Mouse (Mus musculus) kidney, postnatal 36 days (tissue): ENCODE measurements around the gene Cd300lf.

Source experiments
- DNase-seq, 2 experiments: peaks; one replicate each; pipeline ENCODE4 v3.0.0; 2021 to 2022; ENCODE audit warnings: mixed read lengths in 2 of 2

Gene Cd300lf

DNA sequence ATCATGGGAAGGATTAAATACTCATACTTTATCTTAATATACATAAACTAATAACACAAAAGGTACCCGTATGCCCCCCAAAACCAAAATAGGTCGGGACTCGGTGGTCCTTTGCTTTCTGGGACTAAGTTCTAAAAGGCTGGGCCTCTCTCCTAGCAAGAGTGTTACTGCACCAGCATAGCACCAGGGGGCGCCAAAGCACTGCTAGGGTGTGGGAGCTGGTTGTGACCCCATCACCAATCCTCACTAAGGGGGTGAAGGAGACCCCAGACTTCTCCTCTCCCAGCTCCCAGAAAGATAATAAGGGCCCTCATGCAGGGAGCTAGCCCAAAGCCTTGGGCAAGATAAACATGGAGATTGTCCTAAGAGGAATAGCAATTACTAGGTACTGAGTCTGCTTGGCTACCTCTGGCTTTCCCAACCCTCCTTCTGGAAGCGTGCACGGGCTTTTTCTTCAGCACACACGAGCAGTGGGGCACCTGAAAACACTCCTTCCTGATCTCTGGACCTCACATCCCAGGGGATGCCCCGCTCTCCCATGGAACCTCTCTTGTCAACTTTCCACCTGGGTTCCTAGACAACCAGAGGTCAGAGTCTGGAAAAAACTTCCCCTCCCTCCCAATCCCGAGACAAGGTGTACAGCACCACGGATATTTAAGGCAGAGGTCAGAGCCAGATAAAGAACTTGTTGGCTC is 27.2 kb upstream of the Cd300lf start:
- DNase-seq, result peak; percentile 69 to 95

DNA sequence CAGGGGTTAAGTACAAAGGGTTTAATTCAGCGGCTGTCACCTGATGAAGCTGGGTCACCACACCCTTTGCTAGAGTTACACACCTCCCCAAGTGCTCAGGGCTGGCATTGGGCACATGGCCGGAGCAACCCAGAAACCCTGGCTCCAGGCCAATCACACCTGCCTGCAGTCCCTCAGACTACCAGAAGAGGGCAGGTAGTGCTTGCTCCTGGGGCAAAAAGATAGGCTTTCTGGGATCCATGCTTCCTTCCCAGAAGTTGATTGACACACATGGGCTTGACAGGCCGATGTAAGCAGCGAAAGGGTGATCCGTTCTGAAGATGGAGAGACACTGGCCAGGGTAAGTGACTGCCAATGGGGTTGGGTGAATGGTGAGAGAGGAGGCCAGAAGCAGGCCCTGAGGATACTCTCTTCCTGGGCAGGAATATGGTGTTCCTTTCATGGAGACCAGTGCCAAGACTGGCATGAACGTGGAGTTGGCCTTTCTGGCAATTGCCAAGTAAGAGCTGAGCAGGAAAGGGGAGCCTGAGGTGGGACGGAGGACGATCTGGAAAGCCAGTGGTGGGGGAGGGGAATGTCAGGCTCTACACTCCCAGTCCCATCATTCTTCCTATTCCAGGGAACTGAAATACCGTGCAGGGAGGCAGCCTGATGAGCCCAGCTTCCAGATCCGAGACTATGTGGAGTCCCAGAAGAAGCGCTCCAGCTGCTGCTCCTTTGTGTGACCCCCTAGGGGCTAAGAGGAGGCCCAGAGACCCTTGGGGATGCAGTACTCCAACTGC is 26.4 kb upstream of the Cd300lf start:
- peak; percentile 89 to 92 for DNase-seq

DNA sequence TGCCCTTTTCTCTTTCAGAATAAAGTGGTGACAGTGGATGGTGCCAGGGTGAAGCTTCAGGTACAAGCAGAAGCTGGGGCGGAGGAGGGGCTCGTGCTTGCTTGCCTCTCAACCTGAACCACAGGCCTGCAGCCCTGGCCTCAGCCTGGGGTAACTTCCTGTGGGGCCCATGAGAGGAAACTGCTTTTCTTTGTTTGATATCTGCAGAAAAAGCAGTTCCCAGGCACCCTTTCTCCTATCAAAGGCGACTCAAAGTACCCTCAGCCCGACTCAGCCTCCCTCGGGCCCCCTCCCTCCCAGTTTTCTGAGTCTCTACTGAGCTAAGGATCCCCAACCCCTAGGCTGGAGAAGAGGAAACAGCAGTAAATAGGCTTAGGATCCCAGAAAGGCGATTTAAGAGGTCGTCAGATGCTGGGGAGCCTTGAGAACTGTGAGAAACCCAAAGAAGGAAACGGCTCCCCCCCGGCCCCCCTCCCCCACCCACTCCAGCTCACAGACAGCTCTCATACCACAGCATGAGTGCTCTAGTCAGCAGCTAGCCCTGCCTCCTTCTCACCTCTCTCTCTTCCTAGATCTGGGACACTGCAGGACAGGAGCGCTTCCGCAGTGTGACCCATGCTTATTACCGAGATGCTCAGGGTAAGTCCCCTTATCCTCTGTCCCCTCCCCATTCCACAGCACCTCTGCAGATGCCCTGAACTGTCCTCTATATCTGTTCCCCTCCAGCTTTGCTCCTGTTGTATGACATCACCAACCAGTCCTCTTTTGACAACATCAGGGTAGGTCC is 24.3 kb upstream of the Cd300lf start:
- DNase-seq, result peak in 1 of 2 experiments; percentile 23

DNA sequence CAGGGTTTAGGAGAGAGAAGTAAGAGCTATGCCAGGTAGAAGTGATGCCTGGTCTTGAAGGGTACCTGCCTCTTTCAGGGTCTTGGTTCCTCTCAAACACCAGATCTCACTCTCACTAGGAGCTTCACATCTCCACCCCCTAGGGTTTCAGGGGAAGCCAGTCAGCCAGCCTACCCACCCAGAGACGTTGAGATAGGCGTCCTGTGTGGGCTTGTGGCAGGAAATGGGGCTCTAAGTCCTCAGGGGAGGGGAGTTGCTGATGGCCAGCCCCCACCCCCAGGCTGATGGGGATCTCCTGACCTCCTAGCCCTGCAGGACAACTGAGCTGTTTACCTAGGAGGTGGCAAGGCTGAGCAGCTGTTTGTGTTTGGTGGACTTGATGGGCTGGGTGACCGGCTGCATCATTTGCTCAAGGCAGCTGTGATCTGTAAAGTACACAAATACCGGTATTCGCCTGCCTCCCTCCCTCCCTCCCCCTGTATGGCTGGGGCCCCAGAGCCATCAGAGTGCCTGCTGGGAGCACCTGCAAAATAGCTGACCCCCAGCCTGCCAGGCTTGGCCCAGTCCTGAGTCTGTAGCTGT is 21.4 kb upstream of the Cd300lf start:
- no peak for DNase-seq

DNA sequence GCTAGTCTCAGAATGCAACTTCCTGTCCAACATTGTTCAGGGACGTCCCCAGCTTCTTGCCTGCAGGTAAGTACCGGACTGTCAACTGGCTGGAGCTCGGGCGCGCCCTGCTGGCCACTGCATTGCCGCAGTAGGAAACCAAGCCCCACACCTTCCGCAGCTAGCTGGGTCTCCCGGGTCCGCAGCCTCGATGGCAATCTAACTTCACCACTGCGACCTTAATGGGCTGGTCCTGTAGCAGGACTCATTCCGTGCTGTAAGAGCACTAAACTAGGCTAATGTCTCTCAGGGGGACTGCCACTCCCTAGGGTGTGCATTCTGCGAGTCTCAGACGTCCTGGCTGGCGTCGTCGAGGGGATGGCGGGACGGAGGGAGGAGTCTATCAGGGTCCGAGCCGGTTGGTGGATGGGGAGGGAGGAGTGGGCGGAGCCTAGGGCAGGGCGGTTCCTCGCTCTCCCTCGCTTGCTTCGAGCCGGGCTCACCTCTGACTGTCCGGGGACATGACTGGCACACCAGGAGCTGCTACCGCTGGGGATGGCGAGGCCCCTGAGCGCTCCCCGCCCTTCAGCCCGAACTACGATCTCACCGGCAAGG is 20.0 kb upstream of the Cd300lf start:
- DNase-seq, result peak; percentile 83 to 93

DNA sequence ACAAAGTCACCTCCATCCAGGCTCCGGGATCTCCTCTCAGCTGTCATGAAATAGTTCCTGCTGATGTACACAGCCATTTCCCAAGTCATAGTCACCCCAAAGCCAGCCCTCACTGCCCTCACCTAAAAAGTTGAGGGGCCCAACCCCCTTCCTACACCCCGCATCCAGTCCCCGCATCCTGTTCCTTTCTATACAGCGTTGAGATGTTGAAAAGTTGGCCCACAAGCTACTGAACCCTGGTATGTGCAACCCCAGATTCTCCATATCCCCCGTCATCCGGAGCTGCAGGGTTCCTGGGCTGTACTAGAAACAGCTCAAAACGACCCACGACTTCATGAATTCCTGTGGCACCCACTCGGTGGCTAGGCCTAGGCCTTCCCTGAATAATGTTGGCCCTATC is 19.3 kb upstream of the Cd300lf start:
- DNase-seq, result no peak

DNA sequence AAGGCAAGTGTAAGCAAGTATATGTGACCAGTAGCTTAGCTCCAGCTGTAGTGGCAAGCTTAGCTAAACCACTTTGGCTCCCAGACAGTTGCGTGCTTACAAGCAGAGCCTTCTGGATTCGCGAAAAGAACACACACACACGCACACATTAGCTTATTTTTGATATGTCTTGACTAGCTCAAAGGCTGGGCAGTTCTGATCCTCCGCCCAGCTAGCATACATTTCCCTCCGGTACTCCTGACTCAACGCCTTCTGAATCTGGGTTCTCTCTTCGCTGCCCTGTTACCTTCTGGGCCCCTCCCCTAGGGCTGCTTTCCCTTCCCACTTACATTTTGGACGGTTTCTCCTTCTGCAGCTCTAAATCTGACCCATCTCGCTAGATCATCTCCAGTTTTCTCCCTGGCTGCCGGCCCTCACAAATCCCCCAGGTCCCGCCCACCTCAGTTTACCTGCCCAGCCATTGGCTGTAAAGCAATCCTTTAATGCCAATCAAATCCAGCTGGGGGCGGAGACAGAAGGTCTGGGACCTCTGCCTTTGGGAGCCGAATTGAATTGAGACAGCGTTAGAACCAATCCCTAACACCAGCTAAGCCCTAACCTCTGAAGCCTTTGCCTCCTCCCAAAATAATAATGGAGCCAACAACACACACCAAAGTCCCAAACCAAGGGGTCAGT is 18.1 kb upstream of the Cd300lf start:
- DNase-seq, result peak; percentile 53 to 77

DNA sequence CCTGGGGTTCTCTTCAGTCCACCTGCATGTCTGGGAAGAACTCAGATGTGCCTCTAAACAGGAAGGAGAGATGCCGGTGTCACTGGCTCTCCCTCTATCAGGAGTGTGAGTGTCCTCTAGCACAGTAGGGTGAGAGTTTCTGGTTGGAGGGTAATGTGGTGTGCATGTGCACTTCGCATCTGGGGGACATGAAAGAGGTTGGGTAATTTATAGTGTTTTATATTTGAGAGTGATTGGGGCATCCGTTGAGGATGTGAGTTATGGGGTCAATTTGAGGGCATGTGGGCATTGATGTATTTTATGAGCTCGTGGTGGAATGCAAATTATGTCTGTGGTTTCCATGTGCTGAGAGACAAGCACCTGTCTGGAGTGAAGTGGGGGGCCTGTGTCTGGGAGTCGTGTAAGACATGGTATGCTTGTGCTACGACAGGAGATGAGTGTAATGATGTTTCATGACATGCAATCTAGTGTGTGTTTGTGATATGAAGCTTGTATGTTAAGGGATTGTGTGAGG is 17.0 kb upstream of the Cd300lf start:
- no peak for DNase-seq

DNA sequence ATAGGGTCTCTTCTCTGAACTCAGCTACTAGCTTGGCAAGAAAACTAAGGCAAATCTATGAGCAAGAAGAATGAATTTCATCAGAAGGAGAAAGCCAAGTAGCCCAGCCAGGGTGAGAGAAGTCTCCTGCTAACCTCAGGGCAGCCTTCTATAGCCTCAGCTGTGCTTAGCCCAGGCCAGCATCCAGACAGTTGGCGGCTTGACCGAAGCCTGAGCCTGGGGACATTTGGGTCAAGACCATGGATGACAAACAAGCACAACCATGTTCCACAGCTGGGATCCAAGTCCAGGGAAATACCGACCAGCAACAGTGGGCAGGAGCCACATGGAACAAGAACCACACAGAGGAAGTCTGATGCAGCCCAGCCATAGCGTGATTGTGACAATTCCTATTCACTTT is 14.0 kb upstream of the Cd300lf start:
- DNase-seq, result no peak

DNA sequence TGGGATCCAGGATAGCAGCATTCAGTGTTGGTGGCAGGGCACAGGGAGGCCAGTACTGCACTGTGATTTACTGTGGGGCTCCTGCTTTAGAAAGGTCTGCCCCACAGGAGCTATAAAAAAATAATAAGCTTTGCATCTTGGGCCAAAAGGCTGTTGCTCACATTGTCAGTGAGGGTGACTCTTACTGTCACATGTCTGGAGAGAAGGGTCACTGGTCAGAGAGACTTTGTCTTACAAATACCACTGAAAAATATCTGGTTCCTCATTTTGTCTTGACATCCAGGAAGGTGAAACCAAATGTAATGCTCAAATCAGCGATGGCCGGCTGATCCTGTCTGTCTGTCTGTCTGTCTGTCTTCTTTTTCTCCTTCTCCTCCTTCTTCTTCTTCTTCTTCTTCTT is 8.2 kb upstream of the Cd300lf start:
- DNase-seq, result no peak

DNA sequence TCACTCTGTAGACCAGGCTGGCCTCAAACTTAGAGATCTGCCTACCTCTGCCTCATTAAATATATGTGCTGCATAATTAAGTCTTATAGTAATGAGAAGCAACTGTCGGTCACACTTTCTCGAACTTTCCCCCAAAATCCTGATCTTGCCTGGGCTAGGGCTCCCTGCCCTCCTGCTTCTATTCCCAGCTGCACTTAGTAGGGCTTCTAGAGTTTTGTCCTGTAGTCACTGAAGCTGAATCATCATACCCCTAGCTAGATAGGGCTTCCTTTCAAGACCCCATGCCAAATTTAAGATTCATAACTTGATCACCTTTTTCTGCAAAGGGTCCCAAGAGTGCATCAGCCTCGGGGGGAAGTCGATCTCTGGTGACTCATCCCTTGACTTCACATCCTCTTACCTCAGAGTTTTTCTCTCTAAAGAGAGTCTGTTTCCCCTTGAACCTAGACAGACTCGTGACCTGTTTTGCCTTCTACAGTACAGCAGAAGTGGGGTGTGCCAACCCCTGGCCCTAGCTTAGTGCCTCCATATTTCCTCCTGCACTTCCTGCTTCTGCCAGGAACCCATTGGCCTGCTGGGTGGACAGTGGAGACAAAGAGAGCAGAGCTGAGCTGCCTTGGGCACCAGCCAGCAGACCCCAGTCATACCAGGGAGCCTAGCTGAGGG is 4.9 kb upstream of the Cd300lf start:
- no peak for DNase-seq

DNA sequence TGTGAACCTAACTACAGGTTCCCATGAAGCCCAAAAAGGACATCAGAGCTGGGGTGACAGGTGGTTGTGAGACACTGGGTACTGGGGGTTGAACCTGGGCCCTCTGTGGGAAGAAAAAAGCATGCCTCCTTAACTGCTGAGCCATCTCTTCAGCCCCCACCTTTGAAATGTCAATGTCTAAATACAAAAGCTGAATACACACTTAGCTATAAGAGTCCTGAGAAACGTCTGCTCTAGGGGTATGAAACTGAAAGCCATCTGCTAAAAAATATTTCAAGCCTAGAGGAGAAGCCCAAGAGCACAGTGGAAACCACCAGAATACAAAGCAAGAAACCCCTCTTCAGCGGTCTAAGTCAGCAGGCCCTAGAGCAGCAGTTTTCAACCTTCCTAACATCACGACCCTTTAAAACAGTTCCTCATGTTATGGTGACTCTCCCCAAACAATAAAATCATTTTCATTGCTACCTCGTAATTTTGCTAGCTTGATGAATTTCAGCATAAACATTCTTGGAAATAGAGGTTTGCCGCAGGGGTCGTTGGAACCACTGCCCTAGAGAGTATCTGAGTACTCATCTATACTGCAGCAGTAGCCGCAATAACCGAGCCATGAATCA is 1.9 kb downstream of the Cd300lf start:
- no peak for DNase-seq

DNA sequence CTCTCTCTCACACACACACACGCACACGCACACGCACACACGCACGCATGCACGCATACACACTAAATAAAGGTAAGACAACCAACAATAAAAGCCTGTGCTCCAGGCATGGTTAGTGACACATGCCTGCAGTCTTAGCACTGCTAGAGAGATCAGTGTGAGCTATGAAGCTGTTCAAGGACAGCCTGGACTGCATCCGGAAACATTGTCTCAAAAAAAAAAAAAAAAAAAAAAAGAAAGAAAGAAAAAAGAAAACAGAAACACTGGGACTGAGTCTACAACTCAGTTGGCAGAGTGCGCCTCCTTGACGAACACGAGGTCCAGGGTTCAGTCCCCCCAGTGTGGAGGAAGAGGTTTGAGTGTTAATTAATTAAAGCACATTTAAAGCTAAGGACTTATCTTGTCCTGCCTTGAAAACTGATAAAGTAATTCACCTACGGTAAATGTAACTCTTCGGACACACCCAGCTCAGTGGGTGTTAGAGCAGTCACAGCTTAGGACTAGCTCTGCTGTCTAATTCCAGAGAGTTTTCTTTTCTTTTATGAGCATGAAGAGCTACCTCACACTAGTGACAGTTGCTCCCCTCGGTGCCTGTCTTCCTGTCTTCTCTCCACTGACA is 4.2 kb downstream of the Cd300lf start:
- DNase-seq, result no peak

DNA sequence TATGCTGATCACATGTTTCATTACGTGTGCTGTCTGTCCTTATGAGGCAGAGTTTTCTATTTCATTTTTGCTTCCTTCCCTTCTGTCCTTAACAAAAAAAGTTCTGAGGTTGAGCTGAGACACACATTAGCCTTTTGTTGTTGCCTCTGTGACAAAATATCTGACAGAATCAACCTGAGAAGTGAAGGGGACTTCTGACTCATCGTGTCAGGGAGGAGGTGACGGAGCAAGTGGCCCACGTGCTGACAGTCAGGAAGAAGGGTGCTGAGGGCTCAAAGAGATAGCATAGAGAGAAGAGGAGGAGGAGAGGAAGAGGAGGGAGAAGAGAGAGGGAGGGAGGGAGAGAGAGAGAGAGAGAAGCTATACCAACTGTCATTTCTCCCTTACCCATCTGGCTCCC is 5.3 kb downstream of the Cd300lf start:
- DNase-seq, result no peak

DNA sequence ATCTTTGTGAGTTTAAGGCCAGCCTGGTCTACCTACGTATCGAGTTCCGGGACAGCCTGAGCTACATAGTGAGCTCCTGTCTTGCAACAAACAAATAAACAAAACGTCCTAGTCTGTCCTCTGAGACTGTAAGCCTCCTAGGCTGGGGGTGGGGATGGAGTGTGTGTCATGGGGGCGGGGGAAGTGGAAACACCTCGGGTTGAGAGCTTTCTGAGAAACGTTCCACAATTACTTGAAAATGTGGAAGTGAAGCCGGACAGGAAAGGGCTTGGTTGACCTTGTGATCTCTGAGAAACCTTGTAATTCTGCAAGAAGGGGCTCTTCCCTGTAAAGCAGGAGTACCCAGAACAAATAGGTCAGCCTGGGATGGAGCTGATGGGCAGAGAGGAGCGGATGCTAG is 14.4 kb downstream of the Cd300lf start:
- no peak for DNase-seq

DNA sequence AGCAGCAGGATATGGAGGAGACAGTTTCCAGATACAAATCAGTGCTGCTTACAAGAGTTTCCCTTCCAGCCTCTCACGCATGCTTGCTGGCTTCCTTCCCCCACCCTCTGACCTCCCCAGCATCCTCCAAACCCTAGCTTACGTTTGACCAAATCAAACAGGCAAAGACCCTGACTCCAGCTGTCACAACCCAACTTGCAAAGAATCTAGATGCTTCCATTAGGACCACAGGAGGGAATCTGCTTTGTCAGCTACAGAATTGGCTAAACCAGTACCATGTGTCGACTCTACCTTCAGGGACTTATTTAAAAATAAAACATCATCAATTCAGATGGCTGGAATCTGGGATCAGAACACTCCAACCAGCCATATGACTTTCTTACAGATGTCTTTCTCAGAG is 21.6 kb downstream of the Cd300lf start:
- DNase-seq, result no peak

DNA sequence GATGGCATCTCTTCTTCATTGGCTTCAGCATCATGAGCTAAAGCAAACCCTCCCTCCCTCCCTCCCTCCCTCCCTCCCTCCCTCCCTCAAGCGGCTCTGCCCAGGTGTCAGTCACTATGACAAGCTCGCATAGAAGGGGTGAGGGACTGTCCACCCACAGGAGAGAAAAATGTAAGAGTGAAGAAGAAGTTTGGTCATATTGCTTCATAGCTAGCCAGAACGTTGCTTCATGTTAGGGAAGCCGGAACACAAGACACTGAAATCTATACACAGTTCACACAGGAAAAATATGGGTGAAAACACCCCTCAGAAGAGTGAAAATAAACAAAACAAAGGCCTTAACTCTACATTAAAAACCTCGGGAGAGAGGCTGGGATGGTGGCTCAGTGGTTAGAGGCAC is 23.5 kb downstream of the Cd300lf start:
- DNase-seq, result no peak

DNA sequence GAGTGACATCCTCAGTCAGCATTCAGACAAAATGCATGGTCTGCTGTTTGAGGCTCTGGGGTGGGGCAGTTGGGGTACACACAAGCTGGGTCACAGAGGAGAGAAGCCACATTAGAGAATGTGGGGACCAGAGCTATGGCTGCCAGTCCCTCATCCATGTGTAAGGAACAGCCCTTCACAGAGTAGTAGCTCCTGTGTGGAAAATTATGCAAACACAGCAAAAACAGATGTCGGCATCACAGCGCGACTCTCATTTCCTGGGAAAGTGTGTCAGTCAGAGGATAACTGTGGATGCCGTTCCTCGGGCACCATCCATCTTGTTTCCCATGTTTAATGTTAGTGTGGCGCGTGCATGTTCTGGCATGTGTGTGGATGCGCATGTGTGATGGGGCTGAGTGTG is 25.6 kb downstream of the Cd300lf start:
- no peak for DNase-seq

DNA sequence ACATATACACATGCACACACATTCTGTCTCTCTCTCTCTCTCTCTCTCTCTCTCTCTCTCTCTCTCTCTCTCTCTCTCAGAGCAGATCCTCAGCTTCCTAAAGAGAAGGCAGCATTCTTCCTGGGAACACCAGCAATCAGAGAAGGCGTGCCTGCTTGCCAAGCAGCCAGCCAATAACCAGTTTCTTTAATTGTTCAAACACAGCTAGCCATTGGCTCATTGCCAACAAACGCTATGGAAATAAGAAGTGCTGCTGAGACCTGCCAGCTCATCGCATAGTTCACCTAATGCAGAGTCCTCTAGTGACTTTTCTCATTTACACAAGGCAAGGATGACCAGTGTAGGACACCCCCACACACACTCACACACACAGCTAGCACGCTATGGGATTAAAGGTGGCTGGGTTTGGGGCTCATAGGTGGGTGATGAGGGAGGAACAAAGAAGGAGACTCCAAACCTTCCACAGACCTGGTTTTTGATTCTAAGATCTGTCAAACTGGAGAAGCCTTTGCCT is 26.3 kb downstream of the Cd300lf start:
- no peak for DNase-seq

DNA sequence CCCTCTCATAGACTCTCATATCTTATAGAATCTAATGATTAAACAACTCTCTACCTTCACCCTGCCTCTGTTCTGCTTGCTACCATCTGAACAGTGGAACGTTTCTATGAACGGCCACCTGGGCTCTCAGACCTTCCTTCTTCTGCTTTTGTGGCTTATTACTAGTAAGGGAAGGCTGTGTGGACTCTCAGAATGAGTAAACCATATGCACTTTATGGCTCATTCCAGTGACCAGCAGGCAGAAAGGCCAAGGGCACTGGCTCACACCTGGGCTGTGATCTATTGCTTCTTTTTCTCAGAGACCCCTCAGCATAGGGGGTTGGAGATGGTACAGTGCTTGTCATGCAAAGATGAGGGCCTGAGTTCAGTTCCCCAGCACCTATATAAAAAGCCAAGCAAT is 27.2 kb downstream of the Cd300lf start:
- no peak for DNase-seq
